Mouse (Mus musculus) ES-E14 (cell line): ENCODE results near the gene Bak1. TPM values are rescaled to one million over a fixed set of nuclear protein-coding genes. Genes with fewer than 3 reads are reported as not detected.

Experiments used
- DNase-seq: peaks from one replicate; pipeline ENCODE4 v3.0.0-alpha.2; 2013; ENCODE audit warnings: low read depth, low spot score
- H3K27ac ChIP-seq: 2 replicates; pipeline ENCODE4 v1.5.1; 2012; ENCODE audit warnings: low read depth, mild to moderate bottlenecking, low read length, moderate library complexity, mixed read lengths; ENCODE audit not compliant: poor library complexity, insufficient read depth, severe bottlenecking
- H3K36me3 ChIP-seq: 2 replicates; pipeline ENCODE4 v1.6.1; 2012; ENCODE audit warnings: mild to moderate bottlenecking, low read length, moderate library complexity, mixed read lengths; ENCODE audit not compliant: control insufficient read depth, poor library complexity, insufficient read depth, severe bottlenecking
- H3K4me1 ChIP-seq, 2 experiments: fragments of 150-350 bp in 1 of 2; sonication (generic) in 1 of 2; 2 replicates each; pipeline ENCODE4 v1.6.1; 2012; ENCODE audit warnings: low read length in 2 of 2, mild to moderate bottlenecking in 1 of 2, mixed read lengths in 1 of 2; ENCODE audit not compliant: control insufficient read depth in 2 of 2, insufficient read depth in 2 of 2, poor library complexity in 1 of 2
- H3K4me3 ChIP-seq, 2 experiments: fragments of 150-350 bp in 1 of 2; sonication (generic) in 1 of 2; 2 replicates each; pipeline ENCODE4 v1.5.1; 2012; ENCODE audit warnings: low read length in 2 of 2, low read depth in 1 of 2, mild to moderate bottlenecking in 1 of 2, mixed read lengths in 1 of 2; ENCODE audit not compliant: insufficient read depth in 1 of 2, poor library complexity in 1 of 2, severe bottlenecking in 1 of 2
- H3K9ac ChIP-seq: 2 replicates; pipeline ENCODE4 v1.6.1; 2012; ENCODE audit warnings: low read depth, mild to moderate bottlenecking, low read length, mixed read lengths; ENCODE audit not compliant: poor library complexity, insufficient read depth, severe bottlenecking
- H3K9me3 ChIP-seq: fragments of 150-350 bp; sonication (generic); 2 replicates; pipeline ENCODE4 v1.6.1; 2012; ENCODE audit warnings: low read depth, mild to moderate bottlenecking, low read length; ENCODE audit not compliant: control insufficient read depth, insufficient read depth
- CHD2 ChIP-seq: IDR thresholded peaks from 2 replicates; pipeline ENCODE4 v1.6.1; 2014; ENCODE audit warnings: mild to moderate bottlenecking, low read depth, low read length, inconsistent platforms
- HCFC1 ChIP-seq: IDR thresholded peaks from 2 replicates; pipeline ENCODE4 v1.6.1; 2012; ENCODE audit warnings: low read length, inconsistent platforms, borderline replicate concordance; ENCODE audit not compliant: insufficient read depth
- MAFK ChIP-seq: IDR thresholded peaks from 2 replicates; pipeline ENCODE4 v1.6.1; 2014; ENCODE audit warnings: mild to moderate bottlenecking, low read depth, low read length, inconsistent platforms; ENCODE audit not compliant: insufficient read depth
- ZC3H11A ChIP-seq: IDR thresholded peaks from 2 replicates; pipeline ENCODE4 v1.6.1; 2012; ENCODE audit warnings: low read depth, mild to moderate bottlenecking, inconsistent platforms, low read length, borderline replicate concordance
- ZNF384 ChIP-seq: IDR thresholded peaks from 2 replicates; pipeline ENCODE4 v1.6.1; 2012; ENCODE audit warnings: low read depth, low read length, inconsistent platforms
- in situ Hi-C, 2 experiments: fragments of 600-800 bp; cut with MboI; formaldehyde crosslinking; loops; one replicate each; pipeline ENCODE4 v1.15.1; 2025; ENCODE audit warnings: low sequenced_read_pairs in 2 of 2, inconsistent platforms in 1 of 2; ENCODE audit not compliant: unreplicated experiment in 2 of 2
- total RNA-seq: library from RNA; depleted of rRNA; stranded (reverse); fragments of 300-350 nt; gene quantifications from 2 replicates; pipeline ENCODE4 v1.2.3, GENCODE M21; 2012

Gene Bak1
- total RNA-seq, 1 experiment = 53.2 TPM

DNA sequence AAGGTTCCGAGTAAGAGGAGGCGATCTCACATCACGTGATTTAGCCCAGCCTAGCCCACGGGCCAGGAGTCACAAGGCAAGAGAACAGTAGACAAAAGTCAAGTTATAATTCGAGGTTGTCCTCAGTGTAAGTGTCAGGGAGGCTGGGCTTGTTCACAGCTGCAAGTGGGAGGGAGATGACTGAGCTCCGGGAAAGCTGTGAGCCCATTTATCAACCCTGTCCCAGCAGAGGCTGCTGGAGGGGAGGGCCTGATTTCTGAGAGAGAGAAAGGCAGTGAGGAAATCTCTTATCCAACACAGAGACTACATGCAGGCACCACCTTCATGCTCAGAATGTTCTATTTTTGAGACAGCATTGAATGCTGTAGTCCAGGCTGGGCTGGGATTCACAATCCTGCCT lies 15.9 kb downstream of the Bak1 start:
- no peak overlapping the region for H3K27ac ChIP-seq
- DNase-seq = no peak
- H3K4me3 ChIP-seq = no peak overlapping the region
- peak overlapping the region; percentile 1; the same call in 1 of the 2 replicates for H3K9ac ChIP-seq
- no peaks in the 10 kb centered on the region for H3K36me3 ChIP-seq
- in situ Hi-C loops = no loop called here
- TF ChIP-seq MAFK (no peak), HCFC1 (no peak), ZNF384 (no peak), ZC3H11A (no peak), CHD2 (no peak)
- H3K9me3 ChIP-seq = no peaks in the 10 kb centered on the region
- peaks cover 14 to 41% of the 10 kb centered on the region in 2 experiments; a peak in 3 of 4 replicates for H3K4me1 ChIP-seq

- Histone ChIP-seq H3K9me3 (no peaks in the 10 kb centered on the region), H3K4me3 (no peak overlapping the region), H3K36me3 (no peaks in the 10 kb centered on the region), H3K4me1 (peaks cover 14 to 40% of the 10 kb centered on the region in 2 experiments; a peak in 3 of 4 replicates), H3K27ac (no peak overlapping the region), H3K9ac (peak overlapping the region; percentile 16; the same call in 1 of the 2 replicates)
- no peak for DNase-seq
- TF ChIP-seq ZNF384 (no peak), MAFK (no peak), ZC3H11A (no peak), CHD2 (no peak), HCFC1 (no peak)
- in situ Hi-C loops = no loop called here
These were observed 16.7 kb downstream of the Bak1 start for GRCm38 (mm10) chr17:27011998-27012672.

- Histone ChIP-seq H3K4me1 (peaks cover 14 to 39% of the 10 kb centered on the region in 2 experiments; a peak in 3 of 4 replicates), H3K9me3 (no peaks in the 10 kb centered on the region), H3K27ac (no peak overlapping the region), H3K36me3 (no peaks in the 10 kb centered on the region), H3K4me3 (no peak overlapping the region), H3K9ac (no peak overlapping the region)
- TF ChIP-seq ZNF384 = no peak
- no peak for TF ChIP-seq MAFK
- no peak for TF ChIP-seq CHD2
- in situ Hi-C loops = no loop called here
- no peak for DNase-seq
These were observed 17.6 kb downstream of the Bak1 start for GRCm38 (mm10) chr17:27011167-27011566.

DNA sequence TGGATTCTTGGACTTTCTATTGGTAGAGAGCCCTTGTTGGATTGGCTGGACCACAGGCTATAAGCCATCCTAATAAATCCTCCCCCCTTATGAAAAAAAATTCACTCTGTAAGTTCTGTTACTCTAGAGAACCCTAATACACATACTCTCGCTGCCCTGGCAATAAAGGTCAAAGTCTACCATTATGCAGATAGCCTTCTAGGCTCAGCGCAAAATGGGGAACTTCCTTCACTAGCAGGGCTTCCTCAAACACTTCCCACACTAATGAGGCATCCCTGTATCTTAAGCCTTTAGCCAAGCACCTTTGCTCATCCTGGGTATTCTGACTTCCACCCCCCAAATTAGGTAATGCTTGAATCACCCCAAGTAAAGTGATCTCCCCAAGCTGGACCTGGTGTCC lies 20.5 kb downstream of the Bak1 start:
- Histone ChIP-seq H3K9me3 (no peaks in the 10 kb centered on the region), H3K9ac (no peak overlapping the region), H3K36me3 (no peaks in the 10 kb centered on the region), H3K4me3 (no peak overlapping the region), H3K27ac (no peak overlapping the region), H3K4me1 (peaks cover 14 to 43% of the 10 kb centered on the region in 2 experiments; a peak in 3 of 4 replicates)
- in situ Hi-C loops = no loop called here
- no peak for DNase-seq
- TF ChIP-seq ZNF384 (no peak), MAFK (no peak), CHD2 (no peak), HCFC1 (no peak), ZC3H11A (no peak)
